Mouse (Mus musculus) midbrain, embryonic 14.5 days (tissue): ENCODE measurements at regions not wholly inside any gene's neighbourhood (a gene's known extent, or its start where the extent isn't known, plus 50 kb on each side); places are given as distances from the start of the nearest gene placed in this dataset.

Source experiments
- ATAC-seq: fragments of 200-750 bp; cut with Nextera tagmentation; 2 replicates; pipeline ENCODE4 v1.8.0; 2017; ENCODE audit warnings: moderate number of reproducible peaks, moderate library complexity; ENCODE audit not compliant: low FRiP score, low TSS enrichment
- DNase-seq: peaks from one replicate; pipeline ENCODE4 v3.0.0-alpha.2; 2015
- H3K27ac ChIP-seq: fragments of 300-500 bp; sonication (generic); replicated peaks from 2 replicates; pipeline ENCODE4 v1.5.1; 2014; ENCODE audit warnings: mild to moderate bottlenecking, low read depth, low read length, moderate library complexity
- H3K27me3 ChIP-seq: fragments of 300-500 bp; sonication (generic); 2 replicates; pipeline ENCODE4 v1.6.1; 2014; ENCODE audit warnings: low read length, control low read depth, mixed read lengths; ENCODE audit not compliant: control insufficient read depth, insufficient read depth
- H3K36me3 ChIP-seq: fragments of 300-500 bp; sonication (generic); 2 replicates; pipeline ENCODE4 v1.6.1; 2014; ENCODE audit warnings: low read length, control low read depth; ENCODE audit not compliant: control insufficient read depth, insufficient read depth
- H3K4me1 ChIP-seq: fragments of 300-500 bp; sonication (generic); 2 replicates; pipeline ENCODE4 v1.6.1; 2014; ENCODE audit warnings: mild to moderate bottlenecking, antibody characterized with exemption, low read length, control low read depth; ENCODE audit not compliant: control insufficient read depth, insufficient read depth
- H3K4me2 ChIP-seq: fragments of 300-500 bp; sonication (generic); 2 replicates; pipeline ENCODE4 v1.6.1; 2014; ENCODE audit warnings: mild to moderate bottlenecking, low read length, moderate library complexity
- H3K4me3 ChIP-seq: fragments of 300-500 bp; sonication (generic); replicated peaks from 2 replicates; pipeline ENCODE4 v1.5.1; 2014; ENCODE audit warnings: low read depth, low read length
- H3K9ac ChIP-seq: fragments of 300-500 bp; sonication (generic); replicated peaks from 2 replicates; pipeline ENCODE4 v1.6.1; 2014; ENCODE audit warnings: mild to moderate bottlenecking, low read length, moderate library complexity
- H3K9me3 ChIP-seq: fragments of 300-500 bp; sonication (generic); 2 replicates; pipeline ENCODE4 v1.6.1; 2016; ENCODE audit warnings: low read length, control low read depth, mixed read lengths; ENCODE audit not compliant: control insufficient read depth
- WGBS: fragments of 180-500 bp; shearing (Covaris S2); extraction: QIAGEN DNeasy Blood & Tissue Kit; methylation state at CpG from one replicate; pipeline ENCODE4 v1.1.7; 2014; 5-methylcytosine and 5-hydroxymethylcytosine counted together

- ATAC-seq: no peak
- H3K4me2 ChIP-seq: no peak overlapping the region
Observed at GRCm38 (mm10) chr1:34986861-34987260, 137.1 kb downstream of the Plekhb2 start.

GRCm38 (mm10) chr1:34987650-34988221 lies 138.0 kb downstream of the Plekhb2 start:
- DNase-seq (peak; percentile 21), ATAC-seq (no peak)
- WGBS: 65% methylated on average over 8 of the region's 8 CpGs
- Histone ChIP-seq H3K9me3 (no peaks in the 10 kb centered on the region), H3K4me1 (no peaks in the 10 kb centered on the region), H3K27ac (no peak overlapping the region), H3K4me3 (no peak overlapping the region), H3K9ac (no peak overlapping the region), H3K27me3 (no peaks in the 10 kb centered on the region), H3K4me2 (no peak overlapping the region), H3K36me3 (no peaks in the 10 kb centered on the region)

More at GRCm38 (mm10) chr1:34986861-34987260, 137.1 kb downstream of the Plekhb2 start:
- Histone ChIP-seq H3K9me3 (no peaks in the 10 kb centered on the region), H3K27ac (no peak overlapping the region), H3K4me3 (no peak overlapping the region), H3K27me3 (no peaks in the 10 kb centered on the region), H3K4me1 (no peaks in the 10 kb centered on the region), H3K9ac (no peak overlapping the region), H3K36me3 (no peaks in the 10 kb centered on the region)
- no peak for DNase-seq
- WGBS: 83% methylated on average over 2 of the region's 2 CpGs

GRCm38 (mm10) chr1:34988225-34988624 lies 138.4 kb downstream of the Plekhb2 start:
- ATAC-seq: no peak
- H3K4me3 ChIP-seq: no peak overlapping the region
- H3K27me3 ChIP-seq: no peaks in the 10 kb centered on the region
- no peaks in the 10 kb centered on the region for H3K4me1 ChIP-seq
- H3K27ac ChIP-seq: no peak overlapping the region
- 74% methylated on average over 7 of the region's 7 CpGs for WGBS
- H3K9me3 ChIP-seq: no peaks in the 10 kb centered on the region
- no peak overlapping the region for H3K9ac ChIP-seq
- no peak overlapping the region for H3K4me2 ChIP-seq
- peak; percentile 64 for DNase-seq
- no peaks in the 10 kb centered on the region for H3K36me3 ChIP-seq

- WGBS: 88% methylated on average over 1 of the region's 1 CpGs
- no peaks in the 10 kb centered on the region for H3K27me3 ChIP-seq
- no peaks in the 10 kb centered on the region for H3K36me3 ChIP-seq
- no peak overlapping the region for H3K4me2 ChIP-seq
- no peak overlapping the region for H3K9ac ChIP-seq
- DNase-seq: no peak
- no peaks in the 10 kb centered on the region for H3K4me1 ChIP-seq
- ATAC-seq: no peak
- H3K9me3 ChIP-seq: no peaks in the 10 kb centered on the region
- H3K4me3 ChIP-seq: no peak overlapping the region
- no peak overlapping the region for H3K27ac ChIP-seq
Observed at GRCm38 (mm10) chr1:35000801-35001200, 151.0 kb downstream of the Plekhb2 start.

GRCm38 (mm10) chr1:35017471-35017870 lies 167.7 kb downstream of the Plekhb2 start:
- peak; percentile 34 for DNase-seq
- ATAC-seq: no peak
- no peak overlapping the region for H3K9ac ChIP-seq
- no peak overlapping the region for H3K27ac ChIP-seq
- no peaks in the 10 kb centered on the region for H3K36me3 ChIP-seq
- H3K9me3 ChIP-seq: no peaks in the 10 kb centered on the region
- WGBS: 74% methylated on average over 4 of the region's 4 CpGs
- H3K27me3 ChIP-seq: no peaks in the 10 kb centered on the region
- H3K4me3 ChIP-seq: no peak overlapping the region
- no peaks in the 10 kb centered on the region for H3K4me1 ChIP-seq
- H3K4me2 ChIP-seq: no peak overlapping the region

GRCm38 (mm10) chr1:35032619-35033018 lies 182.8 kb downstream of the Plekhb2 start:
- Histone ChIP-seq H3K4me3 (no peak overlapping the region), H3K9me3 (no peaks in the 10 kb centered on the region), H3K36me3 (no peaks in the 10 kb centered on the region), H3K4me1 (no peaks in the 10 kb centered on the region), H3K4me2 (no peak overlapping the region), H3K9ac (no peak overlapping the region), H3K27ac (no peak overlapping the region), H3K27me3 (no peaks in the 10 kb centered on the region)
- ATAC-seq (no peak), DNase-seq (peak; percentile 81)
- WGBS: 63% methylated on average over 4 of the region's 4 CpGs

- no peak for DNase-seq
Observed at GRCm38 (mm10) chr1:35072811-35073210, 223.0 kb downstream of the Plekhb2 start.

GRCm38 (mm10) chr1:35094873-35095272 lies 245.1 kb downstream of the Plekhb2 start:
- DNase-seq (no peak), ATAC-seq (no peak)
- H3K9me3 ChIP-seq: no peaks in the 10 kb centered on the region
- no peaks in the 10 kb centered on the region for H3K36me3 ChIP-seq
- 67% methylated on average over 1 of the region's 1 CpGs for WGBS
- H3K27ac ChIP-seq: no peak overlapping the region
- no peaks in the 10 kb centered on the region for H3K27me3 ChIP-seq
- no peaks in the 10 kb centered on the region for H3K4me1 ChIP-seq
- H3K4me2 ChIP-seq: no peak overlapping the region
- H3K9ac ChIP-seq: no peak overlapping the region
- no peak overlapping the region for H3K4me3 ChIP-seq

More at GRCm38 (mm10) chr1:35072811-35073210, 223.0 kb downstream of the Plekhb2 start:
- Histone ChIP-seq H3K27me3 (no peaks in the 10 kb centered on the region), H3K4me3 (no peak overlapping the region), H3K36me3 (no peaks in the 10 kb centered on the region), H3K9ac (no peak overlapping the region), H3K9me3 (no peaks in the 10 kb centered on the region), H3K4me1 (no peaks in the 10 kb centered on the region), H3K4me2 (no peak overlapping the region), H3K27ac (no peak overlapping the region)
- no peak for ATAC-seq
- 83% methylated on average over 1 of the region's 1 CpGs for WGBS

GRCm38 (mm10) chr1:35095785-35096184 lies 246.0 kb downstream of the Plekhb2 start:
- Histone ChIP-seq H3K4me2 (no peak overlapping the region), H3K4me1 (no peaks in the 10 kb centered on the region), H3K9me3 (no peaks in the 10 kb centered on the region), H3K36me3 (no peaks in the 10 kb centered on the region), H3K9ac (no peak overlapping the region), H3K4me3 (no peak overlapping the region), H3K27me3 (no peaks in the 10 kb centered on the region), H3K27ac (no peak overlapping the region)
- ATAC-seq (no peak), DNase-seq (no peak)
- WGBS: 44% methylated on average over 2 of the region's 2 CpGs
